Mouse (Mus musculus) lung, embryonic 14.5 days (tissue): Measurements from ENCODE around the gene Mki67. TPM values are rescaled to one million over a fixed set of nuclear protein-coding genes. Genes with fewer than 3 reads are reported as not detected.
A peak's percentile ranks its signal among the peaks of the same experiment; 100 is the strongest.
"Not testable (repeated sequence)": the region's sequence is repeated elsewhere in the genome, so short reads cannot be mapped to it uniquely, and the experiment has no call there.

Source experiments
- ATAC-seq: fragments of 200-750 bp; cut with Nextera tagmentation; 2 replicates; pipeline ENCODE4 v1.8.0; 2017; ENCODE audit warnings: mild to moderate bottlenecking, moderate TSS enrichment, moderate library complexity; ENCODE audit not compliant: insufficient read depth
- DNase-seq: peaks from one replicate; pipeline ENCODE4 v3.0.0-alpha.2; 2015
- H3K27ac ChIP-seq: fragments of 300-500 bp; sonication (generic); 2 replicates; pipeline ENCODE4 v1.5.1; 2014; ENCODE audit warnings: low read depth, mild to moderate bottlenecking, moderate library complexity
- H3K27me3 ChIP-seq: fragments of 300-500 bp; sonication (generic); 2 replicates; pipeline ENCODE4 v1.6.1; 2014; ENCODE audit warnings: low read length, control low read depth; ENCODE audit not compliant: insufficient read depth
- H3K36me3 ChIP-seq: fragments of 300-500 bp; sonication (generic); 2 replicates; pipeline ENCODE4 v1.6.1; 2014; ENCODE audit warnings: control low read depth; ENCODE audit not compliant: insufficient read depth
- H3K4me1 ChIP-seq: fragments of 300-500 bp; sonication (generic); 2 replicates; pipeline ENCODE4 v1.6.1; 2014; ENCODE audit warnings: antibody characterized with exemption, control low read depth; ENCODE audit not compliant: insufficient read depth
- H3K4me2 ChIP-seq: fragments of 300-500 bp; sonication (generic); 2 replicates; pipeline ENCODE4 v1.6.1; 2014; ENCODE audit warnings: mild to moderate bottlenecking
- H3K4me3 ChIP-seq: fragments of 300-500 bp; sonication (generic); 2 replicates; pipeline ENCODE4 v1.5.1; 2014; ENCODE audit warnings: low read depth, low read length
- H3K9ac ChIP-seq: fragments of 300-500 bp; sonication (generic); 2 replicates; pipeline ENCODE4 v1.6.1; 2014
- H3K9me3 ChIP-seq: fragments of 300-500 bp; sonication (generic); 2 replicates; pipeline ENCODE4 v1.6.1; 2016; ENCODE audit warnings: low read depth, low read length, control low read depth
- CTCF ChIP-seq: IDR thresholded peaks from 2 replicates; pipeline ENCODE4 v1.5.1; 2016; ENCODE audit warnings: antibody characterized with exemption, low read depth
- WGBS: fragments of 180-500 bp; shearing (Covaris S2); extraction: QIAGEN DNeasy Blood & Tissue Kit; methylation state at CpG from one replicate; pipeline ENCODE4 v1.1.7; 2014; 5-methylcytosine and 5-hydroxymethylcytosine counted together
- polyA plus RNA-seq: library from polyadenylated mRNA; unstranded; fragments of >200 nt; fragmentation: Nextera tagmentation; extraction: Ambion mirVana; gene quantifications from 2 replicates; pipeline ENCODE4 v1.2.1, GENCODE M21; 2014

The Mki67 gene
- polyA plus RNA-seq, 1 experiment from 2014 or later, result 80.7 TPM

- no peak overlapping the region for H3K27ac ChIP-seq
- H3K4me3 ChIP-seq, result no peak overlapping the region
- H3K4me1 ChIP-seq, result 0 out of 2 replicates have a peak, but pooled peaks cover 4% of the 10 kb centered on the region
- peaks cover 98% of the 10 kb centered on the region for H3K36me3 ChIP-seq
- no peak for TF ChIP-seq CTCF
- H3K4me2 ChIP-seq, result no peak overlapping the region
- ATAC-seq (no peak), DNase-seq (no peak)
- 94% methylated on average over 4 of the region's 4 CpGs for WGBS
- no peak overlapping the region for H3K9ac ChIP-seq
- no peaks in the 10 kb centered on the region for H3K9me3 ChIP-seq
- H3K27me3 ChIP-seq, result no peaks in the 10 kb centered on the region
These were observed 22.0 kb downstream of the Mki67 start for GRCm38 (mm10) chr7:135694130-135694529.

GRCm38 (mm10) chr7:135691941-135692340 lies 24.2 kb downstream of the Mki67 start:
- 89% methylated on average over 5 of the region's 5 CpGs for WGBS
- Histone ChIP-seq H3K36me3 (peaks cover 96% of the 10 kb centered on the region), H3K9ac (no peak overlapping the region), H3K4me3 (no peak overlapping the region), H3K4me1 (no peaks in the 10 kb centered on the region), H3K9me3 (no peaks in the 10 kb centered on the region), H3K27me3 (no peaks in the 10 kb centered on the region), H3K4me2 (no peak overlapping the region), H3K27ac (no peak overlapping the region)
- ATAC-seq (no peak), DNase-seq (no peak)
- no peak for TF ChIP-seq CTCF

GRCm38 (mm10) chr7:135689396-135689795 lies 26.8 kb downstream of the Mki67 start:
- H3K27me3 ChIP-seq, result no peaks in the 10 kb centered on the region
- H3K27ac ChIP-seq, result no peak overlapping the region
- no peak for TF ChIP-seq CTCF
- no peaks in the 10 kb centered on the region for H3K9me3 ChIP-seq
- no peak overlapping the region for H3K4me3 ChIP-seq
- H3K9ac ChIP-seq, result no peak overlapping the region
- 89% methylated on average over 7 of the region's 7 CpGs for WGBS
- H3K4me2 ChIP-seq, result no peak overlapping the region
- H3K4me1 ChIP-seq, result no peaks in the 10 kb centered on the region
- H3K36me3 ChIP-seq, result peaks cover 93% of the 10 kb centered on the region
- DNase-seq (no peak), ATAC-seq (no peak)

- no peak overlapping the region; the same call in 1 of the 2 replicates for H3K27ac ChIP-seq
- no peak for TF ChIP-seq CTCF
These were observed 31.2 kb downstream of the Mki67 start for GRCm38 (mm10) chr7:135684938-135685337.

GRCm38 (mm10) chr7:135684098-135684497 lies 32.1 kb downstream of the Mki67 start:
- H3K9ac ChIP-seq, H3K27me3 ChIP-seq, H3K9me3 ChIP-seq, H3K4me1 ChIP-seq, H3K4me2 ChIP-seq, H3K27ac ChIP-seq, H3K4me3 ChIP-seq: not testable (repeated sequence)
- H3K36me3 ChIP-seq, result peaks cover 45% of the 10 kb centered on the region
- 56% methylated on average over 4 of the region's 4 CpGs for WGBS
- ATAC-seq, result 0 out of 2 replicates have a peak, but pooled peaks have one; percentile 21
- peak; percentile 30 for DNase-seq

More at GRCm38 (mm10) chr7:135684938-135685337, 31.2 kb downstream of the Mki67 start:
- no peak overlapping the region for H3K9ac ChIP-seq
- H3K36me3 ChIP-seq, result peaks cover 54% of the 10 kb centered on the region
- H3K4me2 ChIP-seq, result no peak overlapping the region
- H3K4me3 ChIP-seq, result no peak overlapping the region
- no peak for DNase-seq
- no peaks in the 10 kb centered on the region for H3K27me3 ChIP-seq
- no peaks in the 10 kb centered on the region for H3K9me3 ChIP-seq
- H3K4me1 ChIP-seq, result no peaks in the 10 kb centered on the region
- ATAC-seq, result no peak
- 76% methylated on average over 7 of the region's 7 CpGs for WGBS

GRCm38 (mm10) chr7:135680334-135680733 lies 35.8 kb downstream of the Mki67 start:
- Histone ChIP-seq H3K4me1 (no peaks in the 10 kb centered on the region), H3K27me3 (no peaks in the 10 kb centered on the region), H3K36me3 (peaks cover 10% of the 10 kb centered on the region), H3K9ac (no peak overlapping the region), H3K4me3 (no peak overlapping the region), H3K4me2 (no peak overlapping the region), H3K27ac (no peak overlapping the region), H3K9me3 (no peaks in the 10 kb centered on the region)
- TF ChIP-seq CTCF, result peak; percentile 78
- 61% methylated on average over 5 of the region's 5 CpGs for WGBS
- ATAC-seq (peak; percentile 23; the same call in 1 of the 2 replicates), DNase-seq (peak; percentile 79)

- no peaks in the 10 kb centered on the region for H3K9me3 ChIP-seq
- no peak overlapping the region for H3K9ac ChIP-seq
- H3K4me1 ChIP-seq, result no peaks in the 10 kb centered on the region
- no peak for ATAC-seq
- DNase-seq, result no peak
- H3K27me3 ChIP-seq, result no peaks in the 10 kb centered on the region
- no peak overlapping the region for H3K27ac ChIP-seq
- no peaks in the 10 kb centered on the region for H3K36me3 ChIP-seq
- no peak overlapping the region for H3K4me2 ChIP-seq
- 65% methylated on average over 8 of the region's 8 CpGs for WGBS
- TF ChIP-seq CTCF, result no peak
- H3K4me3 ChIP-seq, result no peak overlapping the region
These were observed 39.4 kb downstream of the Mki67 start for GRCm38 (mm10) chr7:135676722-135677121.

- H3K36me3 ChIP-seq, result no peaks in the 10 kb centered on the region
- no peak for DNase-seq
- ATAC-seq, result no peak
- H3K9me3 ChIP-seq, result no peaks in the 10 kb centered on the region
- H3K27me3 ChIP-seq, result no peaks in the 10 kb centered on the region
- WGBS, result 42% methylated on average over 3 of the region's 3 CpGs
- H3K4me2 ChIP-seq, result no peak overlapping the region
- H3K4me3 ChIP-seq, result no peak overlapping the region
- H3K4me1 ChIP-seq, result no peaks in the 10 kb centered on the region
- no peak overlapping the region for H3K27ac ChIP-seq
- no peak for TF ChIP-seq CTCF
- H3K9ac ChIP-seq, result no peak overlapping the region
These were observed 42.6 kb downstream of the Mki67 start for GRCm38 (mm10) chr7:135673576-135673975.
